ENCODE assay signal across 31 mouse cellular contexts in the genomic region with DNA sequence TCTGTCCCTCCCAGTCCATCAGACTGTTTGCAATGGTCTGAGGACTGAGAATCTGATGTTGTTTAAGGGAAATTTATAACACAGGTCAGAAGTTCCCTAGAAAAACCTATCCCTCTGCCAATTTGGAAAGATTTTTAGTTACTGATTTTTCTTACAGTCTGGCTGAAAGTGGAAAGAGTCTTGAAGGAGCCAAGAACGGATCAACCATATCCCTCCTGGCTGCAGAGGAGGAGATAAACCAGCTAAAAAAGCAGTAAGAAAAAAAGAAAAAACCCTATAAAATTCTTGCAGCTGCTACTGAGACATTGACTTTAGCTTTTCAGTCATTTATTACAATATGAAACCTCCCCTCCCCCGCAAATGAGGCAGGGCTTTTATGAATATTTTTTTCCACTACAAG. TPM values are rescaled to one million over a fixed set of nuclear protein-coding genes. Genes with fewer than 3 reads are reported as not detected.
A peak's percentile ranks its signal among the peaks of the same experiment; 100 is the strongest.
DNase-seq lines count a peak whose midpoint lies in the region; ATAC-seq and TF ChIP-seq lines count a peak whose summit lies in the region.
"Had no signal": no experiment of that assay in that cellular context is flagged by ENCODE, and none has a peak within 500 bp of the region (broad histone marks: within the 10 kb centered on the region; RNA-seq: fewer than 3 reads in every experiment).

No protein-coding gene starts in this region.

- no peak for ATAC-seq in heart, postnatal 0 days (ENCODE audit: insufficient read depth, low read depth)
- no peak for ATAC-seq in limb, embryonic 14.5 days (ENCODE audit: low FRiP score, low read depth)
- no peak for ATAC-seq in midbrain, embryonic 11.5 days (ENCODE audit: low FRiP score)
- peak; percentile 55; the same call in 1 of the 2 replicates for ATAC-seq in limb, embryonic 15.5 days (ENCODE audit: insufficient number of reproducible peaks, low FRiP score, low TSS enrichment, low read depth)
- ATAC-seq: activated CD4-positive, CD25-positive, alpha-beta regulatory T cell, adult 4 months; forebrain, embryonic 14.5 days; forebrain, embryonic 16.5 days; Patski had no signal

- H3K9me3 ChIP-seq in heart, postnatal 0 days (replicated peaks; ENCODE audit: control insufficient read depth, low read length), result no peaks in the 10 kb centered on the region
- no peaks in the 10 kb centered on the region for H3K9me3 ChIP-seq in limb, embryonic 14.5 days (ENCODE audit: control insufficient read depth, low read length)
- no peaks in the 10 kb centered on the region for H3K9me3 ChIP-seq in limb, embryonic 10.5 days (replicated peaks)
- no peaks in the 10 kb centered on the region for H3K9me3 ChIP-seq in midbrain, embryonic 11.5 days (ENCODE audit: control insufficient read depth, low read length)
- no peaks in the 10 kb centered on the region for H3K9me3 ChIP-seq in midbrain, embryonic 10.5 days (replicated peaks)
- no peaks in the 10 kb centered on the region for H3K9me3 ChIP-seq in limb, embryonic 15.5 days
- H3K9me3 ChIP-seq: embryonic facial prominence, embryonic 13.5 days; embryonic facial prominence, embryonic 15.5 days; forebrain, embryonic 10.5 days; forebrain, embryonic 12.5 days; G1E had no signal

- 0 out of 2 replicates have a peak overlapping the region, but pooled peaks have one; percentile 4 for H3K27ac ChIP-seq in heart, postnatal 0 days (ENCODE audit: low read depth)
- no peak overlapping the region for H3K27ac ChIP-seq in limb, embryonic 14.5 days (replicated peaks; ENCODE audit: low read depth, low read length)
- no peak overlapping the region for H3K27ac ChIP-seq in limb, embryonic 10.5 days
- H3K27ac ChIP-seq in midbrain, embryonic 11.5 days (ENCODE audit: low read depth, low read length), result no peak overlapping the region
- H3K27ac ChIP-seq in midbrain, embryonic 10.5 days (replicated peaks), result no peak overlapping the region
- H3K27ac ChIP-seq in limb, embryonic 15.5 days, result peak overlapping the region; percentile 24; the same call in 1 of the 2 replicates
- H3K27ac ChIP-seq: embryonic facial prominence, embryonic 13.5 days; embryonic facial prominence, embryonic 15.5 days; forebrain, embryonic 10.5 days; forebrain, embryonic 12.5 days had no signal

- WGBS in heart, postnatal 0 days, result 66% methylated on average over 2 of the region's 2 CpGs
- 40% methylated on average over 2 of the region's 2 CpGs for WGBS in limb, embryonic 14.5 days
- WGBS in limb, embryonic 10.5 days, result 89% methylated on average over 2 of the region's 2 CpGs
- WGBS in midbrain, embryonic 11.5 days, result 94% methylated on average over 2 of the region's 2 CpGs
- 87% methylated on average over 2 of the region's 2 CpGs for WGBS in midbrain, embryonic 10.5 days
- 44% methylated on average over 2 of the region's 2 CpGs for WGBS in limb, embryonic 15.5 days

- no peaks in the 10 kb centered on the region for H3K4me1 ChIP-seq in heart, postnatal 0 days (ENCODE audit: control insufficient read depth, insufficient read depth)
- H3K4me1 ChIP-seq in limb, embryonic 14.5 days (ENCODE audit: control insufficient read depth, insufficient read depth, low read length), result peaks cover 4% of the 10 kb centered on the region; the same call in 1 of the 2 replicates
- no peaks in the 10 kb centered on the region for H3K4me1 ChIP-seq in limb, embryonic 10.5 days
- no peaks in the 10 kb centered on the region for H3K4me1 ChIP-seq in midbrain, embryonic 11.5 days (ENCODE audit: control insufficient read depth, insufficient read depth, low read length)
- H3K4me1 ChIP-seq in midbrain, embryonic 10.5 days, result peaks cover 3% of the 10 kb centered on the region; the same call in 1 of the 2 replicates
- H3K4me1 ChIP-seq in limb, embryonic 15.5 days, result peaks cover 7% of the 10 kb centered on the region; the same call in 1 of the 2 replicates
- H3K4me1 ChIP-seq: embryonic facial prominence, embryonic 13.5 days; embryonic facial prominence, embryonic 15.5 days; forebrain, embryonic 12.5 days had no signal

- H3K4me3 ChIP-seq in heart, postnatal 0 days (ENCODE audit: low read depth, low read length), result no peak overlapping the region
- no peak overlapping the region for H3K4me3 ChIP-seq in limb, embryonic 14.5 days (replicated peaks; ENCODE audit: low read length)
- H3K4me3 ChIP-seq in limb, embryonic 10.5 days, result no peak overlapping the region
- H3K4me3 ChIP-seq in midbrain, embryonic 11.5 days (ENCODE audit: low read depth, low read length), result no peak overlapping the region
- no peak overlapping the region for H3K4me3 ChIP-seq in midbrain, embryonic 10.5 days
- H3K4me3 ChIP-seq in limb, embryonic 15.5 days, result no peak overlapping the region
- H3K4me3 ChIP-seq: embryonic facial prominence, embryonic 13.5 days; embryonic facial prominence, embryonic 15.5 days; erythroblast, embryonic 14.5 days; forebrain, embryonic 10.5 days; forebrain, embryonic 12.5 days had no signal

- H3K9ac ChIP-seq in heart, postnatal 0 days (replicated peaks; ENCODE audit: low read depth, low read length), result no peak overlapping the region
- H3K9ac ChIP-seq in limb, embryonic 14.5 days (ENCODE audit: low read depth, low read length, severe bottlenecking), result no peak overlapping the region
- H3K9ac ChIP-seq in midbrain, embryonic 11.5 days (ENCODE audit: low read length), result no peak overlapping the region
- H3K9ac ChIP-seq in limb, embryonic 15.5 days, result no peak overlapping the region
- H3K9ac ChIP-seq: embryonic facial prominence, embryonic 13.5 days; embryonic facial prominence, embryonic 15.5 days; forebrain, embryonic 12.5 days had no signal

- no peak for TF ChIP-seq POLR2A in limb, embryonic 14.5 days (IDR thresholded peaks at IDR 0.05; ENCODE audit: borderline replicate concordance, extremely low read depth, insufficient read depth, insufficient read length)

- H3K36me3 ChIP-seq in heart, postnatal 0 days (replicated peaks; ENCODE audit: control insufficient read depth, insufficient read depth, low read length), result no peaks in the 10 kb centered on the region
- no peaks in the 10 kb centered on the region for H3K36me3 ChIP-seq in limb, embryonic 14.5 days (ENCODE audit: control insufficient read depth, insufficient read depth, low read length)
- no peaks in the 10 kb centered on the region for H3K36me3 ChIP-seq in limb, embryonic 10.5 days
- no peaks in the 10 kb centered on the region for H3K36me3 ChIP-seq in midbrain, embryonic 11.5 days (ENCODE audit: control insufficient read depth, insufficient read depth, low read length)
- H3K36me3 ChIP-seq in midbrain, embryonic 10.5 days, result no peaks in the 10 kb centered on the region
- no peaks in the 10 kb centered on the region for H3K36me3 ChIP-seq in limb, embryonic 15.5 days
- H3K36me3 ChIP-seq: embryonic facial prominence, embryonic 13.5 days; embryonic facial prominence, embryonic 15.5 days; forebrain, embryonic 10.5 days; forebrain, embryonic 12.5 days; G1E had no signal

- H3K4me2 ChIP-seq in heart, postnatal 0 days (ENCODE audit: low read depth, low read length), result no peak overlapping the region
- H3K4me2 ChIP-seq in limb, embryonic 14.5 days (replicated peaks; ENCODE audit: low read depth, low read length, severe bottlenecking), result no peak overlapping the region
- no peak overlapping the region for H3K4me2 ChIP-seq in midbrain, embryonic 11.5 days
- H3K4me2 ChIP-seq in limb, embryonic 15.5 days, result no peak overlapping the region
- H3K4me2 ChIP-seq: embryonic facial prominence, embryonic 13.5 days; embryonic facial prominence, embryonic 15.5 days; forebrain, embryonic 12.5 days had no signal

- TF ChIP-seq EP300 in heart, postnatal 0 days (IDR thresholded peaks at IDR 0.05; ENCODE audit: low read depth), result no peak

- no peaks in the 10 kb centered on the region for H3K27me3 ChIP-seq in heart, postnatal 0 days (ENCODE audit: control insufficient read depth, insufficient read depth, low read length)
- H3K27me3 ChIP-seq in limb, embryonic 14.5 days (ENCODE audit: control insufficient read depth, insufficient read depth, low read length), result no peaks in the 10 kb centered on the region
- H3K27me3 ChIP-seq in limb, embryonic 10.5 days (ENCODE audit: low read depth, poor library complexity, severe bottlenecking), result peaks cover 5% of the 10 kb centered on the region; the same call in 1 of the 2 replicates
- no peaks in the 10 kb centered on the region; the same call in 1 of the 2 replicates for H3K27me3 ChIP-seq in midbrain, embryonic 11.5 days (ENCODE audit: control insufficient read depth, insufficient read depth, low read length)
- H3K27me3 ChIP-seq in midbrain, embryonic 10.5 days (ENCODE audit: low read depth, poor library complexity, severe bottlenecking), result 0 out of 2 replicates have a peak, but pooled peaks cover 14% of the 10 kb centered on the region
- H3K27me3 ChIP-seq in limb, embryonic 15.5 days, result no peaks in the 10 kb centered on the region
- H3K27me3 ChIP-seq: embryonic facial prominence, embryonic 13.5 days; embryonic facial prominence, embryonic 15.5 days had no signal

- no peak for TF ChIP-seq CTCF in heart, postnatal 0 days (IDR thresholded peaks at IDR 0.05; ENCODE audit: low read depth)

- DNase-seq in heart, postnatal 0 days (ENCODE audit: low spot score), result no peak
- no peak for DNase-seq in heart, postnatal 4 days
- peak; percentile 68 for DNase-seq in limb, embryonic 14.5 days (ENCODE audit: low spot score)
- no peak for DNase-seq in limb, embryonic 10.5 days (ENCODE audit: low spot score)
- DNase-seq in midbrain, embryonic 11.5 days (ENCODE audit: low spot score, missing footprints), result peak; percentile 28
- no peak for DNase-seq in midbrain, embryonic 10.5 days (ENCODE audit: low spot score)
- DNase-seq in adrenal gland, postnatal 4 days (ENCODE audit: low spot score in 2 of 2), result no peak
- DNase-seq: adrenal gland, adult 8-10 months; adrenal gland, postnatal 14 days; adrenal gland, postnatal 36 days; cerebellum, adult 11 months; cerebellum, adult 18-20 months; cerebellum, adult 8-10 months; cerebellum, adult 9-11 months; cerebellum, postnatal 14 days; cerebellum, postnatal 36 days; embryo, embryonic 11 days had no signal

RNA-seq across cellular contexts. Expression of gene Spata18, which starts 15.5 kb away (rescaled TPM):
- total RNA-seq in heart, postnatal 0 days (2014; rRNA removed; ENCODE audit: low replicate concordance), result 0.27 and 1.0 TPM in 2 replicates
- polyA plus RNA-seq in heart, postnatal 0 days (2015; fragmentation: Nextera tagmentation; extraction: Ambion mirVana), result 0.84 and 0.87 TPM in 2 replicates
- 1 to 10 TPM; 2.0 to 2.7 TPM for total RNA-seq in heart, postnatal 4 days (2021)
- polyA plus RNA-seq in limb, embryonic 14.5 days (2012; rRNA removed), result 2.0 and 2.5 TPM in 2 replicates
- 1.4 and 1.8 TPM in 2 replicates for polyA plus RNA-seq in limb, embryonic 14.5 days (2014; fragmentation: Nextera tagmentation; extraction: Ambion mirVana)
- 1.5 and 2.1 TPM in 2 replicates for polyA plus RNA-seq in limb, embryonic 10.5 days (2016; fragmentation: Nextera tagmentation; extraction: Ambion mirVana)
- polyA plus RNA-seq in midbrain, embryonic 11.5 days (2014; fragmentation: Nextera tagmentation; extraction: Ambion mirVana), result 0.10 and 0.12 TPM in 2 replicates
- not detected in 2 replicates for polyA plus RNA-seq in midbrain, embryonic 10.5 days (2016; fragmentation: Nextera tagmentation; extraction: Ambion mirVana)
- 1.1 and 1.3 TPM in 2 replicates for polyA plus RNA-seq in limb, embryonic 15.5 days (2015; fragmentation: Nextera tagmentation; extraction: Ambion mirVana)
- under 1 TPM; 0.25 to 0.28 TPM for total RNA-seq in adrenal gland, postnatal 4 days (2021)
- total RNA-seq: adrenal gland, adult 18-20 months; adrenal gland, adult 8-10 months; adrenal gland, postnatal 14 days; common myeloid progenitor, adult 5-6 weeks; G1E had no signal
- polyA plus RNA-seq: activated CD4-positive, CD25-positive, alpha-beta regulatory T cell, adult 4 months; C2C12; erythroblast, embryonic 14.5 days; forebrain, embryonic 10.5 days; G1E; Patski had no signal

RNA-seq across cellular contexts. Expression of gene Sgcb, which starts 19.1 kb away (rescaled TPM):
- total RNA-seq in heart, postnatal 0 days (2014; rRNA removed; ENCODE audit: low replicate concordance), result 20.8 and 25.2 TPM in 2 replicates
- 46.9 and 49.0 TPM in 2 replicates for polyA plus RNA-seq in heart, postnatal 0 days (2015; fragmentation: Nextera tagmentation; extraction: Ambion mirVana)
- total RNA-seq in heart, postnatal 4 days (2021), result 10 to 100 TPM; 58.7 to 61.2 TPM
- polyA plus RNA-seq in limb, embryonic 14.5 days (2012; rRNA removed), result 33.4 and 38.6 TPM in 2 replicates
- 48.0 and 49.7 TPM in 2 replicates for polyA plus RNA-seq in limb, embryonic 14.5 days (2014; fragmentation: Nextera tagmentation; extraction: Ambion mirVana)
- polyA plus RNA-seq in limb, embryonic 10.5 days (2016; fragmentation: Nextera tagmentation; extraction: Ambion mirVana), result 22.3 and 26.5 TPM in 2 replicates
- 20.4 and 23.3 TPM in 2 replicates for polyA plus RNA-seq in midbrain, embryonic 11.5 days (2014; fragmentation: Nextera tagmentation; extraction: Ambion mirVana)
- polyA plus RNA-seq in midbrain, embryonic 10.5 days (2016; fragmentation: Nextera tagmentation; extraction: Ambion mirVana), result 21.3 and 21.8 TPM in 2 replicates
- 48.0 and 62.6 TPM in 2 replicates for polyA plus RNA-seq in limb, embryonic 15.5 days (2015; fragmentation: Nextera tagmentation; extraction: Ambion mirVana)
- 10 to 100 TPM; 26.8 to 29.7 TPM for total RNA-seq in adrenal gland, postnatal 4 days (2021)
- polyA plus RNA-seq: erythroblast, embryonic 14.5 days had no signal

RNA-seq across cellular contexts. Expression of gene Lrrc66, which starts 34.4 kb away (rescaled TPM):
- total RNA-seq in heart, postnatal 0 days (2014; rRNA removed; ENCODE audit: low replicate concordance), result 0.23 TPM in 1 of 2 replicates, not detected in the other
- 0.07 TPM in 1 of 2 replicates, not detected in the other for polyA plus RNA-seq in heart, postnatal 0 days (2015; fragmentation: Nextera tagmentation; extraction: Ambion mirVana)
- under 1 TPM in 1 of 2 experiments, not detected in 1; 0.32 TPM for total RNA-seq in heart, postnatal 4 days (2021)
- 0.05 and 0.11 TPM in 2 replicates for polyA plus RNA-seq in limb, embryonic 14.5 days (2012; rRNA removed)
- polyA plus RNA-seq in limb, embryonic 14.5 days (2014; fragmentation: Nextera tagmentation; extraction: Ambion mirVana), result 0.08 TPM in 1 of 2 replicates, not detected in the other
- 0.04 TPM in 1 of 2 replicates, not detected in the other for polyA plus RNA-seq in limb, embryonic 10.5 days (2016; fragmentation: Nextera tagmentation; extraction: Ambion mirVana)
- 0.04 TPM in 1 of 2 replicates, not detected in the other for polyA plus RNA-seq in midbrain, embryonic 11.5 days (2014; fragmentation: Nextera tagmentation; extraction: Ambion mirVana)
- 0.06 and 0.07 TPM in 2 replicates for polyA plus RNA-seq in midbrain, embryonic 10.5 days (2016; fragmentation: Nextera tagmentation; extraction: Ambion mirVana)
- polyA plus RNA-seq in limb, embryonic 15.5 days (2015; fragmentation: Nextera tagmentation; extraction: Ambion mirVana), result 0.32 TPM in 1 of 2 replicates, not detected in the other
- total RNA-seq in adrenal gland, postnatal 4 days (2021), result under 1 TPM in 1 of 2 experiments, not detected in 1; 0.53 TPM
- total RNA-seq: adrenal gland, adult 8-10 months; adrenal gland, postnatal 14 days; adrenal gland, postnatal 36 days had no signal
- polyA plus RNA-seq: C2C12; embryonic facial prominence, embryonic 13.5 days; embryonic facial prominence, embryonic 15.5 days; erythroblast, embryonic 14.5 days; forebrain, embryonic 10.5 days; forebrain, embryonic 12.5 days; forebrain, embryonic 14.5 days; forebrain, embryonic 16.5 days; Patski had no signal

Comparison
In these comparisons a context has a peak if more than half of its experiments do, and no peak if none do; other contexts are left out.
1. DNase-seq: peak in limb, embryonic 14.5 days (single experiment) and midbrain, embryonic 11.5 days (single experiment); none in heart, postnatal 0 days (single experiment), heart, postnatal 4 days (single experiment), limb, embryonic 10.5 days (single experiment), midbrain, embryonic 10.5 days (single experiment) and adrenal gland, postnatal 4 days (0 of 2).
2. H3K27ac ChIP-seq: peak in heart, postnatal 0 days (single experiment) and limb, embryonic 15.5 days (single experiment); none in limb, embryonic 14.5 days (single experiment), limb, embryonic 10.5 days (single experiment), midbrain, embryonic 11.5 days (single experiment) and midbrain, embryonic 10.5 days (single experiment).